Mouse (Mus musculus) forebrain, embryonic 13.5 days (tissue): ENCODE measurements around the gene Nfkb1. TPM values are rescaled to one million over a fixed set of nuclear protein-coding genes. Genes with fewer than 3 reads are reported as not detected.

Experiments
- polyA plus RNA-seq: library from polyadenylated mRNA; unstranded; fragments of >200 nt; fragmentation: Nextera tagmentation; extraction: Ambion mirVana; gene quantifications from 2 replicates; pipeline ENCODE4 v1.2.1, GENCODE M21; 2015

Nfkb1 gene
- polyA plus RNA-seq, 1 experiment from 2014 or later, result 8.0 TPM

Other genes starting within 250 kb of the Nfkb1 start
- 2.8 and 3.1 TPM in 2 replicates for gene Manba, start 205.9 kb downstream of the Nfkb1 start, polyA plus RNA-seq
- gene Slc39a8, start 133.7 kb upstream of the Nfkb1 start, polyA plus RNA-seq, result 5.9 and 7.5 TPM in 2 replicates